Comparison of ENCODE assay signal across 9 mouse cellular contexts in genomic region chr4:97780024-97780423, GRCm38 (mm10). TPM values are rescaled to one million over a fixed set of nuclear protein-coding genes. Genes with fewer than 3 reads are reported as not detected.
DNase-seq lines count a peak whose midpoint lies in the region; ATAC-seq and TF ChIP-seq lines count a peak whose summit lies in the region.
"Had no signal": no experiment of that assay in that cellular context is flagged by ENCODE, and none has a peak within 500 bp of the region (broad histone marks: within the 10 kb centered on the region; RNA-seq: fewer than 3 reads in every experiment).

No protein-coding gene starts in this region.

- TF ChIP-seq CTCF in lung, embryonic 14.5 days (IDR thresholded peaks at IDR 0.05; ENCODE audit: low read depth): no peak
- TF ChIP-seq CTCF in hindbrain, postnatal 0 days (IDR thresholded peaks at IDR 0.05; ENCODE audit: low read depth): no peak

- peak overlapping the region; percentile 99 for H3K9ac ChIP-seq in lung, embryonic 14.5 days
- peak overlapping the region; percentile 97 for H3K9ac ChIP-seq in hindbrain, postnatal 0 days (replicated peaks; ENCODE audit: low read length)
- no peak overlapping the region for H3K9ac ChIP-seq in neural tube, embryonic 15.5 days (replicated peaks)

- WGBS in lung, embryonic 14.5 days: 45% methylated on average over 7 of the region's 7 CpGs
- WGBS in forebrain, embryonic 10.5 days: 28% methylated on average over 7 of the region's 7 CpGs
- WGBS in hindbrain, postnatal 0 days: 30% methylated on average over 7 of the region's 7 CpGs
- WGBS in neural tube, embryonic 15.5 days: 31% methylated on average over 7 of the region's 7 CpGs

- DNase-seq in lung, embryonic 14.5 days: no peak
- DNase-seq in lung, postnatal 10 days: no peak
- DNase-seq in forebrain, embryonic 10.5 days (ENCODE audit: extremely low spot score, low spot score): no peak
- DNase-seq in hindbrain, postnatal 0 days (ENCODE audit: low spot score): no peak
- DNase-seq in cerebellum, postnatal 4 days (ENCODE audit: low spot score in 2 of 2): no peak
- no peak for DNase-seq in c-Kit-positive CD71-positive TER-119-positive erythroid progenitor cells, embryonic 14.5 days (ENCODE audit: low spot score)

- peaks cover 23% of the 10 kb centered on the region for H3K36me3 ChIP-seq in lung, embryonic 14.5 days (ENCODE audit: insufficient read depth)
- peaks cover 23% of the 10 kb centered on the region for H3K36me3 ChIP-seq in forebrain, embryonic 10.5 days (replicated peaks)
- H3K36me3 ChIP-seq in hindbrain, postnatal 0 days (ENCODE audit: insufficient read depth, low read length): peaks cover 8% of the 10 kb centered on the region; the same call in 1 of the 2 replicates
- 0 out of 2 replicates have a peak, but pooled peaks cover 8% of the 10 kb centered on the region for H3K36me3 ChIP-seq in neural tube, embryonic 15.5 days

- H3K9me3 ChIP-seq in lung, embryonic 14.5 days (ENCODE audit: low read depth, low read length): no peaks in the 10 kb centered on the region
- peaks cover 11% of the 10 kb centered on the region for H3K9me3 ChIP-seq in forebrain, embryonic 10.5 days
- no peaks in the 10 kb centered on the region for H3K9me3 ChIP-seq in hindbrain, postnatal 0 days (ENCODE audit: low read length)
- no peaks in the 10 kb centered on the region for H3K9me3 ChIP-seq in neural tube, embryonic 15.5 days (replicated peaks)

- H3K27ac ChIP-seq in lung, embryonic 14.5 days (ENCODE audit: low read depth): peak overlapping the region; percentile 98; the same call in 1 of the 2 replicates
- H3K27ac ChIP-seq in forebrain, embryonic 10.5 days: no peak overlapping the region
- H3K27ac ChIP-seq in hindbrain, postnatal 0 days: peak overlapping the region; percentile 93
- peak overlapping the region; percentile 86 for H3K27ac ChIP-seq in neural tube, embryonic 15.5 days (replicated peaks)

- no peaks in the 10 kb centered on the region for H3K27me3 ChIP-seq in lung, embryonic 14.5 days (ENCODE audit: insufficient read depth, low read length)
- peaks cover 98% of the 10 kb centered on the region for H3K27me3 ChIP-seq in forebrain, embryonic 10.5 days (ENCODE audit: poor library complexity, severe bottlenecking)
- H3K27me3 ChIP-seq in hindbrain, postnatal 0 days (ENCODE audit: insufficient read depth, low read length): no peaks in the 10 kb centered on the region
- H3K27me3 ChIP-seq in neural tube, embryonic 15.5 days (replicated peaks): peaks cover 2% of the 10 kb centered on the region

- H3K4me3 ChIP-seq in lung, embryonic 14.5 days (ENCODE audit: low read depth, low read length): peak overlapping the region; percentile 96
- H3K4me3 ChIP-seq in forebrain, embryonic 10.5 days: peak overlapping the region; percentile 81
- peak overlapping the region; percentile 88 for H3K4me3 ChIP-seq in hindbrain, postnatal 0 days (ENCODE audit: low read length)
- peak overlapping the region; percentile 78 for H3K4me3 ChIP-seq in neural tube, embryonic 15.5 days (replicated peaks)

- H3K4me2 ChIP-seq in lung, embryonic 14.5 days: peak overlapping the region; percentile 91
- H3K4me2 ChIP-seq in hindbrain, postnatal 0 days (ENCODE audit: low read depth, low read length): peak overlapping the region; percentile 85
- peak overlapping the region; percentile 65 for H3K4me2 ChIP-seq in neural tube, embryonic 15.5 days

- H3K4me1 ChIP-seq in lung, embryonic 14.5 days (ENCODE audit: insufficient read depth): peaks cover 10% of the 10 kb centered on the region; the same call in 1 of the 2 replicates
- peaks cover 43% of the 10 kb centered on the region for H3K4me1 ChIP-seq in forebrain, embryonic 10.5 days
- H3K4me1 ChIP-seq in hindbrain, postnatal 0 days (ENCODE audit: insufficient read depth, low read length): no peaks in the 10 kb centered on the region; the same call in 1 of the 2 replicates
- peaks cover 20% of the 10 kb centered on the region for H3K4me1 ChIP-seq in neural tube, embryonic 15.5 days

- no peak for ATAC-seq in lung, embryonic 14.5 days (ENCODE audit: insufficient read depth)
- ATAC-seq in hindbrain, postnatal 0 days: no peak
- ATAC-seq in neural tube, embryonic 15.5 days (ENCODE audit: low FRiP score): no peak
- ATAC-seq in inflammation-experienced regulatory T-cells, adult 6 months: no peak

RNA-seq across cellular contexts. Expression of gene E130114P18Rik, which starts 2.1 kb away (rescaled TPM):
- polyA plus RNA-seq in lung, embryonic 14.5 days (2014; fragmentation: Nextera tagmentation; extraction: Ambion mirVana): 0.84 and 0.85 TPM in 2 replicates
- 14.3 and 21.3 TPM in 2 replicates for polyA plus RNA-seq in forebrain, embryonic 10.5 days (2016; fragmentation: Nextera tagmentation; extraction: Ambion mirVana)
- 17.1 and 22.3 TPM in 2 replicates for total RNA-seq in hindbrain, postnatal 0 days (2014; rRNA removed)
- 31.6 and 37.8 TPM in 2 replicates for polyA plus RNA-seq in hindbrain, postnatal 0 days (2015; fragmentation: Nextera tagmentation; extraction: Ambion mirVana)
- polyA plus RNA-seq in neural tube, embryonic 15.5 days (2015; fragmentation: Nextera tagmentation; extraction: Ambion mirVana): 13.5 and 18.4 TPM in 2 replicates
- polyA plus RNA-seq in inflammation-experienced regulatory T-cells, adult 6 months (2017; shearing (Covaris generic)): not detected
- total RNA-seq: heart, adult 18-20 months had no signal

RNA-seq across cellular contexts. Expression of gene Nfia, which starts 7.5 kb away (rescaled TPM):
- 48.2 and 53.5 TPM in 2 replicates for polyA plus RNA-seq in lung, embryonic 14.5 days (2014; fragmentation: Nextera tagmentation; extraction: Ambion mirVana)
- polyA plus RNA-seq in forebrain, embryonic 10.5 days (2016; fragmentation: Nextera tagmentation; extraction: Ambion mirVana): 10.9 and 17.6 TPM in 2 replicates
- total RNA-seq in hindbrain, postnatal 0 days (2014; rRNA removed): 73.5 and 97.2 TPM in 2 replicates
- 71.0 and 76.8 TPM in 2 replicates for polyA plus RNA-seq in hindbrain, postnatal 0 days (2015; fragmentation: Nextera tagmentation; extraction: Ambion mirVana)
- polyA plus RNA-seq in neural tube, embryonic 15.5 days (2015; fragmentation: Nextera tagmentation; extraction: Ambion mirVana): 36.0 and 38.5 TPM in 2 replicates
- 10 to 100 TPM; 11.0 to 19.2 (median 15.7) TPM for polyA plus RNA-seq in inflammation-experienced regulatory T-cells, adult 6 months (2017; shearing (Covaris generic))
